Mouse (Mus musculus) retina, embryonic 14.5 days (tissue): ENCODE measurements at regions not wholly inside any gene's neighbourhood (a gene's known extent, or its start where the extent isn't known, plus 50 kb on each side); places are given as distances from the start of the nearest gene placed in this dataset.
"Not testable (repeated sequence)": the region's sequence is repeated elsewhere in the genome, so short reads cannot be mapped to it uniquely, and the experiment has no call there.

Experiments
- DNase-seq: peaks from one replicate; pipeline ENCODE4 v3.0.0-alpha.2; 2015; ENCODE audit warnings: low spot score

DNA sequence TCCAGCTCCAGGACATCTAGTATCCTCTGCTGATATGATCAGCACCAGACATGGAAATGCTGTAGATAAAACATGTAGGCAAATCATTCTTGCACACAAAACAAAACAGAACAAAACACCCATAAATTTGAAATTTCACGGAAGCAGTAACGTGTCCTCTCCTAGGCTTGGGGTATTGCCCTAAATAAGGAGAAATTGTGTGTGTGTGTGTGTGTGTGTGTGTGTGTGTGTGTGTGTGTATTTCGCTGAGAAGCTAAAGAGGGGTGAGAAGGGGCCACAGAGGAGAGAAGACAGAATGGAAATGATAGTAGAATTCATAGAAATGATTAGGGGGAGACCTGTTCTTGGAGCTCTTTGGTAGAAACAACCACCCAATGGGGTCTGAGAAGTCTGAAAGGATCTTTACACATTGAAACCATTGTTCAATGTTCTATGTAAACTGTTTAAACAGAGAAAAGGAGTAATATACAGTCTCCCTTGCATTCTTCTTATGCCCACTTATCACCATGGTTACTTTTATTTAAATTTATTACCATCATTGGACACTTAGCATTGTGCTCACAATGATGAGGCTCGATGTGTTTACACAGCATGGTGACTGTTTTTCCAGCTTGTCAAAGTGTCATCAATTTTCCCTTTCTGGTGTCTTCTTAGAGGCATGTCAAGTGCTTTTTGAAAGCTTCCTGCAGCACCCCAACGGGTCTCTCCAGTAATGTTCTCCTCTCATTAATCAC lies 317.3 kb upstream of the 4933412E24Rik start:
- DNase-seq = no peak

GRCm38 (mm10) chr15:60317577-60317976 lies 301.2 kb upstream of the 4933412E24Rik start:
- peak; percentile 71 for DNase-seq

- no peak for DNase-seq
These were observed 298.8 kb upstream of the 4933412E24Rik start for GRCm38 (mm10) chr15:60315210-60315609.

DNA sequence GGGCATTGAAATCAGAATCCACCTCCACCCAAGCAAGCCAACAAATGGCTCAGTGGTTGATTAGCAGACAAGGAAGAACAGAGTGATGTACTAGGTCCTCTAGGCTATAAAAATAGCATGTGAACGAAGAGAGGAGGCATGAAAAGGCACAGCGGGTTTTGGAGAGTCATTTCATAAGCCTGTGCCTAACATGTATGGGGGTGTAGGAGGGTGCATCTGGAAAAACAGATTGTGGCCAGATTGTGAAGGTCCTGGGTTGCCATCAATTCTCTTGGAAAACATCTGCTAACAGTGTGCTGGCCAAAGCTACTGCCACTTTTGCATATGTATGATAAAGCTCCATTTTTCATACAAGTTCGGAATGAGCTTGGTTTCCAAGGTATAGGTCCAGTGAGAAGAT lies 293.5 kb upstream of the 4933412E24Rik start:
- no peak for DNase-seq

GRCm38 (mm10) chr15:60308968-60309367 lies 292.6 kb upstream of the 4933412E24Rik start:
- DNase-seq = no peak

DNA sequence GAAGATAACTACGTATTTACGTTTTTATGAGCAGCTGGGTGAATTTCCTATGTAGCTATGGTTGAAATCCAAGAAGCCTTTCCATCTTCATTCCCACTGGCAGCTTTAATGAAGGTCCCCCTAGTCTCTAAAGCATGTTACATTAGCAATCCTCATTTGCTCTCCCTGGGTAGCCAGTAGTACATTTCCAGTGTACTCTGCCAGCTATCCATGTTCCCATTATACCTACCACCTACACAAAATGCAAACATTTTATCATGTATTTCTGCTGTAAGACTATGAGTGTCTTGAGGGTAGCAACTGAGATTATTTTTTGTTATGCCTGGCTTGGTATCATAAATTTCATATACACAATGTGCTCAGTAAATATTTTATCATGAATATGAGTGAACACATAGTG lies 291.7 kb upstream of the 4933412E24Rik start:
- no peak for DNase-seq

DNA sequence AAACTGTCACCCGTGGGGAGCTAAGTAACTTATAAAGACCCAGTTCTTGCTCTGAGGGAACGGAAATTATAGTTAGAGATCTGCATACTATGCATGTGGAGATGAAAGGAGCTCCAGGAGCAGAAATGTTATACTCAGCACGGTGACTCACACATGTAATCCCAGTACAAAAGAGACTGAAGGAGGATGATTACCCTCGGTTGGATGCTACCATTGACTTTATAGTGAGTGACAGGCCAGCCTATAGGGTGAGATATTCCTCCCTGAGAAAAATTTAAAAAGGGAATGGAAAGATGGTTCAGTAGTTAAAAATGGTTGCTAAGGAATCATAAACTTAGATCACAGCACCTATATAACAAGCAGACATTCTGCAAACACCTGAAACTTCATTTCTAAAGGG lies 287.1 kb upstream of the 4933412E24Rik start:
- peak; percentile 56 for DNase-seq

DNA sequence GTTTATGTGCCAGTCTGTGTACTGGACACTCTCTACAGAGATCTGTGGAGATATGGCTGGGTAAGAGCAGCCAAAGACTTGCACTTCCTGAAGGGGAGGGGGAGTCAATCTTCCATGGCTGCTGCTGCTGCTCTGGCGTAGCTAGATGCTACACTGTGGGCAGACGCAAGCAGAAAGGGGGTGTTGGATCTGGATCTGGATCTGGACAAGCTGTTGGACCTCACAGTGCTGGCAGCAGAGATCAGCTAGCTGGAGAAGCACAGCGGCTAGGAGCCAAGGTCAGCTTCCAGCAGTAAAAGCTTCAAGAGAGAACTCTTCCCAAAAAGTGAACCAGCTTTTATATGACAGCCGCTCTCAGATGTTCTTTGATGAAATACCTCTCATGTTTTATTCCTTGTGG lies 285.5 kb upstream of the 4933412E24Rik start:
- DNase-seq = no peak

- peak; percentile 71 for DNase-seq
These were observed 268.9 kb upstream of the 4933412E24Rik start for GRCm38 (mm10) chr15:60285321-60285720.

GRCm38 (mm10) chr15:60280378-60280777 lies 264.0 kb upstream of the 4933412E24Rik start:
- peak; percentile 26 for DNase-seq

GRCm38 (mm10) chr15:60253661-60254060 lies 237.2 kb upstream of the 4933412E24Rik start:
- not testable (repeated sequence) for DNase-seq

- DNase-seq = no peak
These were observed 210.0 kb upstream of the 4933412E24Rik start for GRCm38 (mm10) chr15:60226335-60226938.

DNA sequence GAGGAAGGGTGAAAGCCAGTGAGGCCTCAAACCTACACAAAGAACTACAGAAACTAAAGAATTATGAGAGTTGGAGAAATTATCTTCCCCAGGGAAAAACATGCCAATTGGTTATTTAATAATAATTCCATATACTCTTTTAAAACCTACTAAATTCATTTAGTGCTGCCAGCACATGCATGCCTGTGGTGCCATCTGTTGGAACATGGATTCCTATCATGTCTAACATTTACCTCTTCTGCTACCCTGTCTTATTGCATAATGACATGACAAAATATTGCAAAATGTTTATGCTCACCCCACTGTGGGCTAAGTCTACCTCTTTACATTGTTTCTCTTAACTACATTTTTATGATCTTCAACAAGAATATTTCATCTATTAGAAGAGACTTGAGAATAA lies 178.7 kb upstream of the 4933412E24Rik start:
- no peak for DNase-seq

- no peak for DNase-seq
These were observed 176.7 kb upstream of the 4933412E24Rik start for GRCm38 (mm10) chr15:60193157-60193556.

- DNase-seq = no peak
These were observed 170.7 kb upstream of the 4933412E24Rik start for GRCm38 (mm10) chr15:60187002-60187715.

- no peak for DNase-seq
These were observed 125.2 kb upstream of the 4933412E24Rik start for GRCm38 (mm10) chr15:60141554-60142070.

DNA sequence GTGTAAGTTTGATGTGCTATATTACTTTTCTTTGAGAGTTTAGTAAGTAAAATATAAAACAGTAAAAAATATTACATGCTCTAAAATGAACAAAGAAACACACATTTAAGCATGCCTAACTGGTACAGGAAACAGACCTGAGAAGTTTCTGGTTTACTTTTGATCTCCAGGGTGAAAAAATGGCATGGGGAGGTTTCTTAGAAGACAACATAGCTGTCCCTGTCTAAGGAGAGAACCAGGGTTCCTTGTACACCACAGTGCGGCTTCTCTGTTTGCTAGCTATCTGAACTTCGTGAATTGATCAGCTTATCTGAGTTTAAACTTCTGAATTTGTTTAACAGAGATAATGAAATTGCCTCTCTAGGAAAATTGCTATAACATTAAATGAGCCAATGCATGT lies 120.3 kb upstream of the 4933412E24Rik start:
- no peak for DNase-seq

- no peak for DNase-seq
These were observed 118.1 kb upstream of the 4933412E24Rik start for GRCm38 (mm10) chr15:60134515-60134914.

DNA sequence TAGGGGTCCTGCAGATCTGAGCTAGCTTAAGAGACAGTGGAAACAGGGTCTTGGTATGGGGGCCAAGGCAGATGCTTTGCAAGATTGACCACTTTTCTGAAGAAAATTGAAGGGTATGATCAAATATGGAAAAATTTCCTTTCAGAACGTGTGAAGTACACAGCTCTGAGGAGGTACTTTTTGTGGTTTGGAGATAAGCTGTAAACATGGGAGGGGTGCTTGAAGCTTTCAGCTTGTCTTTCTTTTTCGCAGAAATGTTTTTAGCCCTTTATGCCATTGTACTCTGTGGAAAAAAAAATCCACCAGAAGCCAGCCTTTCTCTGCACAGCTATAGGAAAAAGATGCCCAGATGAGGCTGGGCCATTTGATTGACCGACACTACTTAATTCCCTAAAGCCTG lies 116.3 kb upstream of the 4933412E24Rik start:
- no peak for DNase-seq

DNA sequence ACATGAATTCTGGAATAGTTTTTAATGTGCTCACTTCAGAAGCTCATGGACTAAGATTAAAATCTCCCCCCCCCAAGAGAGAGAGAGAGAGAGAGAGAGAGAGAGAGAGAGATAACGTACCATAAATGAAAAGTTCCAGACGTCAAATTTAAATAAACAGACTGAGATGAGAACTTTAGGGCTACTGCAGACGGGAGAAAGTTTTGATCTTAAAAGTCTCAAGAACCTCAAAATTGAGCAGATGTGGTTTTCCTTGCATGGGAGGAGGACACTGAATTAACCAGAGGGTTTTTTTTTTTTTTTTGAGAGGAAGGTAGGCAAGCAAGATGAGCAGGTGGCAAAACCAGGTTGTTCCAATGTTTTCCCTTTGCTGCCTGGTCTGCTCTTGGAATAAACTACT lies 108.0 kb upstream of the 4933412E24Rik start:
- no peak for DNase-seq

DNA sequence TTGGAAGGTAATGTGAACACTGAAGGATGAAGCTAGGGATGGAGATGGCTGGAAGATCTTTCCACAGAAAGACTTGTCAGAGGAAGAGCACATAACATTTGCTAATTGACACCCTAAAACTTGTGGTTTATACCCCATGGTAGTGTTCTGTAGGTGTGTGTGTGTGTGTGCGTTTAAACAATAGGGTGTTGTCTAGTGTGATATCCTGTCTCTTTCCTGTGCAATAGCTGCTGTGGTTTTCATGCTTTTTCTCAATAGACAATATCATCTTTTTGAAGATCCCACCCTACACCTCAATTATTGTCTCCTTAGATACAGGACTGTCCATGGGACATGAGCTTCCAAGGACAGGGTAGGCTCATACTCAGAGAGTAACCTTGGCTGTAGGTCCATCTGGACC lies 103.5 kb upstream of the 4933412E24Rik start:
- DNase-seq = no peak

DNA sequence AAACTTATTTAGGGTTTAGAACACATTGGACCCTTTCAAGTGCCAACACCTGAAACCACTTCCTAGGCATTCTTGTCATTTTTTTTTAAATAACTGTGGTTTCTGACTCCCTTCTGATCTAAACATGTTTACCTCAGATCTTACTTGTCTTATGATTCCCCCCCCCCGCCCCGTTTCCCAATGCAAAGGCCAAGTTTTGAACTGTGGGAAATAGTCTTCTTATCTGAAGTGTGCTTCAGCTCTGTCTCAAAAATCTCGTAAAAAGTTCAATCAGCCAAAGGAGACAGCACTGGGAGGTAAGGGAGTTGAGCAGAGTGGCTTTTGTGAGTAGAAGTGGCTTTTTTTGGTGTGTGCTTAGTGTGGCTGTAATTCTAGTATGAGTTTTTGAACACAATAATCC lies 95.5 kb upstream of the 4933412E24Rik start:
- no peak for DNase-seq

GRCm38 (mm10) chr15:60111046-60111445 lies 94.6 kb upstream of the 4933412E24Rik start:
- no peak for DNase-seq
